Mouse (Mus musculus) layer of hippocampus, postnatal 25 days (tissue): ENCODE data around the gene Rabgef1. TPM values are rescaled to one million over a fixed set of nuclear protein-coding genes. Genes with fewer than 3 reads are reported as not detected.

Experiments
- DNase-seq, 2 experiments: peaks; one replicate each; pipeline ENCODE4 v3.0.0; 2022; ENCODE audit warnings: mixed read lengths in 2 of 2, low spot score in 1 of 2; ENCODE audit errors: extremely low spot score in 1 of 2
- total RNA-seq, 2 experiments: library from RNA; stranded (reverse); gene quantifications; 2 replicates each; pipeline ENCODE4 v1.2.3; 2021

The Rabgef1 gene
- total RNA-seq: 10 to 100 TPM; 45.3 to 48.0 TPM

- DNase-seq: peak; percentile 86 to 93
Measured at GRCm38 (mm10) chr5:130171423-130171954, at the start of gene Rabgef1. Gene Rabgef1 (plus strand): TSS chr5:130171798.

GRCm38 (mm10) chr5:130122355-130122754 lies 49.2 kb upstream of the Rabgef1 start:
- DNase-seq: no peak

GRCm38 (mm10) chr5:130124271-130124670 lies 47.3 kb upstream of the Rabgef1 start:
- DNase-seq: no peak

- no peak for DNase-seq
Measured at GRCm38 (mm10) chr5:130128686-130129523, 42.7 kb upstream of the Rabgef1 start.

- DNase-seq: no peak
Measured at GRCm38 (mm10) chr5:130129524-130129793, 42.1 kb upstream of the Rabgef1 start.

- DNase-seq: no peak
Measured at GRCm38 (mm10) chr5:130136597-130136996, 35.0 kb upstream of the Rabgef1 start.

- peak; percentile 60 to 91 for DNase-seq
Measured at GRCm38 (mm10) chr5:130139393-130139792, 32.2 kb upstream of the Rabgef1 start.

- DNase-seq: no peak
Measured at GRCm38 (mm10) chr5:130141138-130141537, 30.5 kb upstream of the Rabgef1 start.

GRCm38 (mm10) chr5:130142041-130142440 lies 29.6 kb upstream of the Rabgef1 start:
- no peak for DNase-seq

GRCm38 (mm10) chr5:130143101-130143500 lies 28.5 kb upstream of the Rabgef1 start:
- no peak for DNase-seq

GRCm38 (mm10) chr5:130143977-130144333 lies 27.6 kb upstream of the Rabgef1 start:
- DNase-seq: peak; percentile 55 to 61

GRCm38 (mm10) chr5:130144334-130145312 lies 27.0 kb upstream of the Rabgef1 start, which contains the start of gene Kctd7:
Gene Kctd7 (plus strand): TSS chr5:130144861.
- DNase-seq: peak; percentile 86

- DNase-seq: no peak
Measured at GRCm38 (mm10) chr5:130145961-130146360, 25.6 kb upstream of the Rabgef1 start.

- DNase-seq: no peak
Measured at GRCm38 (mm10) chr5:130149726-130150310, 21.8 kb upstream of the Rabgef1 start.

- DNase-seq: no peak
Measured at GRCm38 (mm10) chr5:130154286-130154685, 17.3 kb upstream of the Rabgef1 start.

GRCm38 (mm10) chr5:130158545-130158944 lies 13.1 kb upstream of the Rabgef1 start:
- no peak for DNase-seq

GRCm38 (mm10) chr5:130159761-130160201 lies 11.8 kb upstream of the Rabgef1 start:
- DNase-seq: no peak

- DNase-seq: peak; percentile 49 to 92
Measured at GRCm38 (mm10) chr5:130163670-130164069, 7.9 kb upstream of the Rabgef1 start.

GRCm38 (mm10) chr5:130165213-130165612 lies 6.4 kb upstream of the Rabgef1 start:
- no peak for DNase-seq

- no peak for DNase-seq
Measured at GRCm38 (mm10) chr5:130169109-130169508, 2.5 kb upstream of the Rabgef1 start.
